ENCODE assay signal across 8 mouse cellular contexts in the genomic region with DNA sequence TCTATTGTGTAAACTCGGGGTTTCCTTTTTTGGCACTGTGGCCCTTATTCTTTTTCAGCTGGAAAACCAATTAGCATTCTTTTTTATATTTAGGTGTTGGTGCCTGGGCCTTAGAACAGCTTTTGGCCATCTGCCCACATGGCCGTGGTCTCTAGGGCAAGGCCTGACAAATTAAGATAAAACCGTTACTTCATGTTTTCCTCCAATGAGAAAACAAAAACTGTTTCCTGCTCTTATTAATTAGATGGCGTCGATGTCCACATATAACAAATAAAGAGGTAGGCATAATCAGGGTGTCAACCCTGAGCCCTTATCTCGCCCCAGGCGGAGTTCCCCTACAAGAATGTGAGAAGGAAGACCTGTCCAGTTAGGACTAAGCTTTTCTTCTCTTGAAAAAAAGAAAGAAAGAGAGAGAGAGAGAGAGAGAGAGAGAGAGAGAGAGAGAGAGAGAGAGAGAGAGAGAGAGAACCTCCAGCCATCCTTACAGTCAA.
DNase-seq lines count a peak whose midpoint lies in the region; ATAC-seq and TF ChIP-seq lines count a peak whose summit lies in the region.

No protein-coding gene starts in this region.

- no peak for TF ChIP-seq CTCF in embryonic fibroblast, embryonic 13.5 days (IDR thresholded peaks at IDR 0.05; ENCODE audit: borderline replicate concordance, insufficient read depth, low read length)
- TF ChIP-seq CTCF in thymus, adult 2 months (IDR thresholded peaks at IDR 0.05; ENCODE audit: borderline replicate concordance, control insufficient read depth, extremely low read depth, insufficient read depth, low read length, poor library complexity) = no peak

- WGBS in midbrain, embryonic 11.5 days = 48% methylated on average over 7 of the region's 7 CpGs
- 63% methylated on average over 7 of the region's 7 CpGs for WGBS in thymus, adult 2 months

- no peak for TF ChIP-seq POLR2A in embryonic fibroblast, embryonic 13.5 days (IDR thresholded peaks at IDR 0.05; ENCODE audit: low read depth, low read length)
- no peak for TF ChIP-seq POLR2A in thymus, adult 2 months (IDR thresholded peaks at IDR 0.05; ENCODE audit: control insufficient read depth, extremely low read depth, insufficient read depth, low read length, poor library complexity)

- peaks cover 14% of the 10 kb centered on the region for H3K4me1 ChIP-seq in embryonic fibroblast, embryonic 13.5 days (ENCODE audit: control insufficient read depth, insufficient read depth, low read length)
- peaks cover 18% of the 10 kb centered on the region for H3K4me1 ChIP-seq in midbrain, embryonic 11.5 days (ENCODE audit: control insufficient read depth, insufficient read depth, low read length)
- H3K4me1 ChIP-seq in thymus, adult 2 months (replicated peaks; ENCODE audit: control insufficient read depth, insufficient read depth, low read length) = no peaks in the 10 kb centered on the region

- peak overlapping the region; percentile 34 for H3K4me2 ChIP-seq in midbrain, embryonic 11.5 days

- peak overlapping the region; percentile 85 for H3K27ac ChIP-seq in embryonic fibroblast, embryonic 13.5 days (ENCODE audit: insufficient read depth, low read length)
- no peak overlapping the region for H3K27ac ChIP-seq in midbrain, embryonic 11.5 days (ENCODE audit: low read depth, low read length)
- H3K27ac ChIP-seq in thymus, adult 2 months (ENCODE audit: control insufficient read depth, insufficient read depth, low read length) = no peak overlapping the region

- ATAC-seq in hematopoietic stem cell, adult 5-6 weeks (replicated peaks in 1 of 2; ENCODE audit: insufficient read depth in 1 of 2, low FRiP score in 2 of 2, low TSS enrichment in 1 of 2, low read depth in 1 of 2, poor library complexity in 2 of 2, severe bottlenecking in 2 of 2) = peak; percentile 7 to 42; a peak in 1 of 4 replicates
- peak; percentile 38; the same call in 1 of the 2 replicates for ATAC-seq in midbrain, embryonic 11.5 days (ENCODE audit: low FRiP score)
- ATAC-seq in frontal cortex, adult (ENCODE audit: low TSS enrichment) = no peak; the same call in 1 of the 2 replicates

- H3K9me3 ChIP-seq in midbrain, embryonic 11.5 days (ENCODE audit: control insufficient read depth, low read length) = no peaks in the 10 kb centered on the region

- H3K27me3 ChIP-seq in midbrain, embryonic 11.5 days (ENCODE audit: control insufficient read depth, insufficient read depth, low read length) = no peaks in the 10 kb centered on the region
- no peaks in the 10 kb centered on the region for H3K27me3 ChIP-seq in thymus, adult 2 months (ENCODE audit: control insufficient read depth, insufficient read depth, low read length)

- no peak overlapping the region for H3K9ac ChIP-seq in midbrain, embryonic 11.5 days (ENCODE audit: low read length)

- H3K36me3 ChIP-seq in midbrain, embryonic 11.5 days (ENCODE audit: control insufficient read depth, insufficient read depth, low read length) = no peaks in the 10 kb centered on the region
- no peaks in the 10 kb centered on the region for H3K36me3 ChIP-seq in thymus, adult 2 months (ENCODE audit: control insufficient read depth, insufficient read depth, low read length)

- peak; percentile 10 for DNase-seq in layer of hippocampus, adult 11-12 months (ENCODE audit: low spot score)
- no peak for DNase-seq in layer of hippocampus, adult 8-10 months (ENCODE audit: low spot score in 2 of 2)
- DNase-seq in midbrain, embryonic 11.5 days (ENCODE audit: low spot score, missing footprints) = no peak
- DNase-seq in thymus, adult 2 months = no peak
- DNase-seq in spleen, adult 12 weeks (ENCODE audit: low spot score) = no peak

- no peak overlapping the region for H3K4me3 ChIP-seq in embryonic fibroblast, embryonic 13.5 days (ENCODE audit: insufficient read depth, low read length)
- no peak overlapping the region for H3K4me3 ChIP-seq in midbrain, embryonic 11.5 days (ENCODE audit: low read depth, low read length)
- H3K4me3 ChIP-seq in thymus, adult 2 months (ENCODE audit: control insufficient read depth, insufficient read depth, low read length) = no peak overlapping the region
